Mouse (Mus musculus): ENCODE results near the gene Vdr. TPM values are rescaled to one million over a fixed set of nuclear protein-coding genes. Genes with fewer than 3 reads are reported as not detected.

Vdr gene
- polyA plus RNA-seq, 1 experiment from 2014 or later, result 0.32 TPM

GRCm38 (mm10) chr15:97812126-97812525 lies 98.3 kb downstream of the Vdr start:
- peaks cover 9% of the 10 kb centered on the region; the same call in 1 of the 2 replicates for H3K36me3 ChIP-seq
- 34% methylated on average over 6 of the region's 6 CpGs for WGBS
- H3K9me3 ChIP-seq, result no peaks in the 10 kb centered on the region
- no peak overlapping the region for H3K9ac ChIP-seq
- peak; percentile 77 for ATAC-seq (ENCODE audit: low FRiP score, low read depth)
- peaks cover 41% of the 10 kb centered on the region for H3K4me1 ChIP-seq (replicated peaks)
- H3K27ac ChIP-seq (replicated peaks), result peak overlapping the region; percentile 70
- no peak overlapping the region for H3K4me2 ChIP-seq
- H3K27me3 ChIP-seq, result no peaks in the 10 kb centered on the region
- no peak overlapping the region for H3K4me3 ChIP-seq

GRCm38 (mm10) chr15:97811307-97811706 lies 99.1 kb downstream of the Vdr start:
- ATAC-seq (ENCODE audit: low FRiP score, low read depth), result no peak
- Histone ChIP-seq H3K9ac (no peak overlapping the region), H3K27ac (replicated peaks) (no peak overlapping the region), H3K27me3 (no peaks in the 10 kb centered on the region), H3K36me3 (peaks cover 9% of the 10 kb centered on the region; the same call in 1 of the 2 replicates), H3K9me3 (no peaks in the 10 kb centered on the region), H3K4me3 (no peak overlapping the region), H3K4me2 (no peak overlapping the region), H3K4me1 (replicated peaks) (peaks cover 41% of the 10 kb centered on the region)
- 87% methylated on average over 9 of the region's 9 CpGs for WGBS

- no peak for ATAC-seq (ENCODE audit: low FRiP score, low read depth)
- no peak overlapping the region for H3K9ac ChIP-seq
- no peak overlapping the region for H3K4me2 ChIP-seq
- no peak overlapping the region for H3K27ac ChIP-seq (replicated peaks)
- no peaks in the 10 kb centered on the region for H3K9me3 ChIP-seq
- H3K4me1 ChIP-seq (replicated peaks), result peaks cover 41% of the 10 kb centered on the region
- no peak overlapping the region for H3K4me3 ChIP-seq
- no peaks in the 10 kb centered on the region for H3K27me3 ChIP-seq
- H3K36me3 ChIP-seq, result peaks cover 11% of the 10 kb centered on the region; the same call in 1 of the 2 replicates
- 95% methylated on average over 5 of the region's 5 CpGs for WGBS
These were observed 100.0 kb downstream of the Vdr start for GRCm38 (mm10) chr15:97810399-97810798.

GRCm38 (mm10) chr15:97809942-97810341 lies 100.5 kb downstream of the Vdr start:
- H3K36me3 ChIP-seq, result peaks cover 14% of the 10 kb centered on the region

DNA sequence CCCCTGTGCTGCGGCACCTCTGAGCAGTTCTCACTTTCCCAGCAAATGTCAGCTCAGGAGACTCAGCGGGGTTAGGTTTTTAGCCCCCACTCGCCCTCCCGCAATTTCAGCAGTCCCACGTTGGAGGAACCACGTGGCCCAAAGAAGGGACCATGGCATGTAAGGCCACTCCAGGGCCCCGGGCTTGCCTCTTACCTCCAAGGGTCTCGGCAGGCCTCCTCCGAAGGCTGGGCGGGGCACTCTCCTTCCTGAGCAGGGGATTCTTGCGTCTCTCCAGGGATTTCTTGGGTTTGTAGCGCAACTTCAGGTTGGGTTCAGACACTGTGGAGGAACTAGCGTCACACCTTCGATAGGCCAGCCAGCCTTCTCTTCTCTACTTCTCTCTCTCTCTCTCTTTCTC lies 101.2 kb downstream of the Vdr start:
- H3K4me2 ChIP-seq, result no peak overlapping the region
- no peak overlapping the region for H3K9ac ChIP-seq
- WGBS, result 86% methylated on average over 14 of the region's 14 CpGs
- peaks cover 33% of the 10 kb centered on the region for H3K4me1 ChIP-seq (replicated peaks)
- H3K4me3 ChIP-seq, result no peak overlapping the region
- H3K27me3 ChIP-seq, result no peaks in the 10 kb centered on the region
- H3K9me3 ChIP-seq, result no peaks in the 10 kb centered on the region
- H3K27ac ChIP-seq (replicated peaks), result no peak overlapping the region
- H3K36me3 ChIP-seq, result peaks cover 19% of the 10 kb centered on the region
- ATAC-seq (ENCODE audit: low FRiP score, low read depth), result no peak

More at GRCm38 (mm10) chr15:97809942-97810341, 100.5 kb downstream of the Vdr start:
- 84% methylated on average over 5 of the region's 5 CpGs for WGBS
- Histone ChIP-seq H3K27me3 (no peaks in the 10 kb centered on the region), H3K4me2 (no peak overlapping the region), H3K9me3 (no peaks in the 10 kb centered on the region), H3K4me3 (no peak overlapping the region), H3K4me1 (replicated peaks) (peaks cover 40% of the 10 kb centered on the region), H3K9ac (no peak overlapping the region), H3K27ac (replicated peaks) (no peak overlapping the region)
- no peak for ATAC-seq (ENCODE audit: low FRiP score, low read depth)

DNA sequence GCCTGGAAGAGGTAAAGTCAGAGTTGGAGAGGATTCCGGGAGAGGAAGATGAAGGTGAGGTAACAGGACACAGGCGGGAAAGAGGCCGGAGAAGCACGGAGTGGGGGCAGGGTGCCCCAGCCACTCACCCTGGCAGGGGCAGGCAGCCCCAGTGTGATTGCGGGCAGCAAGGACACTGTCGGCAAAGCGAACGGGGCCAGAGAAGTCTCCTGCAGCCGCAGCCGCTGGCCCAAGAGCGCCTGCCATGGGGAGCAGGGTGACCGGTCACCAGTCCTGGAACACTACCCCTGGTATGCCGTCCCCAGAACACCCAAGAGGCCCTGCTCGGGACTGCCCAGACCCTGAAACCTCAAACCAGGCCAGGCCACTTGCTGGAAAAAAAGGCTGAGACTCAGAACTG lies 101.9 kb downstream of the Vdr start:
- Histone ChIP-seq H3K36me3 (peaks cover 19% of the 10 kb centered on the region), H3K27ac (replicated peaks) (no peak overlapping the region), H3K4me1 (replicated peaks) (peaks cover 26% of the 10 kb centered on the region), H3K4me3 (no peak overlapping the region), H3K4me2 (no peak overlapping the region), H3K9me3 (no peaks in the 10 kb centered on the region), H3K27me3 (no peaks in the 10 kb centered on the region), H3K9ac (no peak overlapping the region)
- ATAC-seq (ENCODE audit: low FRiP score, low read depth), result no peak
- WGBS, result 84% methylated on average over 14 of the region's 14 CpGs

DNA sequence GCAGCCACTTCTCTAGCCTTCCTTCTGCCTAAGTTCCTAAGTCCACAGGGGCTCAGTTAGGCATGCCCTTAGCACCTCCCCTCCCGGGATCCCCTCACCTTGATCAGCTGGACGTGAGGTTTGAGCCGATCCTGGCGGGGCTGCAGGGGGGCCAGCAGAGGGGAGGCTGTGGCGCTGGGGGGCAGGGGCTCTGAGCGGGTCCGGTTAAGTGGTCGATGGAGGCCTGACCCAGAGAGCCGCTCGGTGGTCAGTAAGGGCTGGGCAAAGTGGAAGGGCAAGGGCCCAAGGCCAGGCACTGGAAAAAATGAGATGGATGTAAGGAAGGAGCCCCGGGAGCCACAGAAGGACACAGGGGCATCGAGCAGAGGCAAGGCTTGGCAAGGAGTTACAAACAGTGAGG lies 102.6 kb downstream of the Vdr start:
- Histone ChIP-seq H3K4me2 (no peak overlapping the region), H3K36me3 (peaks cover 19% of the 10 kb centered on the region), H3K27me3 (no peaks in the 10 kb centered on the region), H3K9ac (no peak overlapping the region), H3K9me3 (no peaks in the 10 kb centered on the region), H3K27ac (replicated peaks) (no peak overlapping the region), H3K4me3 (no peak overlapping the region), H3K4me1 (replicated peaks) (peaks cover 22% of the 10 kb centered on the region)
- no peak for ATAC-seq (ENCODE audit: low FRiP score, low read depth)
- WGBS, result 72% methylated on average over 12 of the region's 12 CpGs

Other genes starting within 250 kb of the Vdr start
- gene Rpap3, start 204.8 kb downstream of the Vdr start, polyA plus RNA-seq (2015; fragmentation: Nextera tagmentation; extraction: Ambion mirVana), result 31.7 and 34.7 TPM in 2 replicates
- gene Endou, start 179.3 kb downstream of the Vdr start, polyA plus RNA-seq (2015; fragmentation: Nextera tagmentation; extraction: Ambion mirVana), result 0.30 and 0.38 TPM in 2 replicates
- gene Rapgef3, start 142.7 kb downstream of the Vdr start, polyA plus RNA-seq (2015; fragmentation: Nextera tagmentation; extraction: Ambion mirVana), result 15.3 and 15.5 TPM in 2 replicates
- 93.1 and 97.5 TPM in 2 replicates for gene Slc48a1, start 132.1 kb downstream of the Vdr start, polyA plus RNA-seq (2015; fragmentation: Nextera tagmentation; extraction: Ambion mirVana)
- 25.5 and 28.1 TPM in 2 replicates for gene Hdac7, start 66.1 kb downstream of the Vdr start, polyA plus RNA-seq (2015; fragmentation: Nextera tagmentation; extraction: Ambion mirVana)
- 58.3 and 60.5 TPM in 2 replicates for gene Tmem106c, start 53.6 kb upstream of the Vdr start, polyA plus RNA-seq (2015; fragmentation: Nextera tagmentation; extraction: Ambion mirVana)
- gene Col2a1, start 94.1 kb upstream of the Vdr start, polyA plus RNA-seq (2015; fragmentation: Nextera tagmentation; extraction: Ambion mirVana), result 26.1 and 33.9 TPM in 2 replicates
- gene Pfkm, start 182.0 kb upstream of the Vdr start, polyA plus RNA-seq (2015; fragmentation: Nextera tagmentation; extraction: Ambion mirVana), result 87.6 and 90.0 TPM in 2 replicates
- gene Senp1, start 183.1 kb upstream of the Vdr start, polyA plus RNA-seq (2015; fragmentation: Nextera tagmentation; extraction: Ambion mirVana), result 19.3 and 21.3 TPM in 2 replicates